Mouse (Mus musculus) kidney, embryonic 15.5 days (tissue): ENCODE data around the gene Ralgds. TPM values are rescaled to one million over a fixed set of nuclear protein-coding genes. Genes with fewer than 3 reads are reported as not detected.
A peak's percentile ranks its signal among the peaks of the same experiment; 100 is the strongest.
"Not testable (repeated sequence)": the region's sequence is repeated elsewhere in the genome, so short reads cannot be mapped to it uniquely, and the experiment has no call there.

Source experiments
- ATAC-seq: fragments of 200-750 bp; cut with Nextera tagmentation; replicated peaks from 2 replicates; pipeline ENCODE4 v1.8.0; 2017; ENCODE audit warnings: moderate TSS enrichment; ENCODE audit not compliant: low FRiP score
- H3K27ac ChIP-seq: fragments of 300-500 bp; sonication (generic); 2 replicates; pipeline ENCODE4 v1.5.1; 2015; ENCODE audit warnings: mild to moderate bottlenecking, inconsistent platforms
- H3K27me3 ChIP-seq: fragments of 300-500 bp; sonication (generic); 2 replicates; pipeline ENCODE4 v1.6.1; 2015; ENCODE audit warnings: inconsistent platforms
- H3K36me3 ChIP-seq: fragments of 300-500 bp; sonication (generic); 2 replicates; pipeline ENCODE4 v1.6.1; 2015; ENCODE audit warnings: inconsistent platforms
- H3K4me1 ChIP-seq: fragments of 300-500 bp; sonication (generic); 2 replicates; pipeline ENCODE4 v1.6.1; 2015; ENCODE audit warnings: inconsistent platforms
- H3K4me2 ChIP-seq: fragments of 300-500 bp; sonication (generic); 2 replicates; pipeline ENCODE4 v1.6.1; 2015; ENCODE audit warnings: moderate library complexity, mild to moderate bottlenecking, inconsistent platforms
- H3K4me3 ChIP-seq: fragments of 300-500 bp; sonication (generic); replicated peaks from 2 replicates; pipeline ENCODE4 v1.5.1; 2015; ENCODE audit warnings: mild to moderate bottlenecking, inconsistent platforms
- H3K9ac ChIP-seq: fragments of 300-500 bp; sonication (generic); 2 replicates; pipeline ENCODE4 v1.6.1; 2015; ENCODE audit warnings: mild to moderate bottlenecking, inconsistent platforms
- H3K9me3 ChIP-seq: fragments of 300-500 bp; sonication (generic); replicated peaks from 2 replicates; pipeline ENCODE4 v1.6.1; 2016; ENCODE audit warnings: inconsistent platforms
- WGBS: fragments of 180-500 bp; shearing (Covaris S2); methylation state at CpG from one replicate; pipeline ENCODE4 v1.1.7; 2015; ENCODE audit warnings: mixed read lengths; 5-methylcytosine and 5-hydroxymethylcytosine counted together
- polyA plus RNA-seq: library from polyadenylated mRNA; unstranded; fragments of >200 nt; fragmentation: Nextera tagmentation; extraction: Ambion mirVana; gene quantifications from 2 replicates; pipeline ENCODE4 v1.2.1, GENCODE M21; 2015

The Ralgds gene
- polyA plus RNA-seq, 1 experiment from 2014 or later = 30.5 TPM

GRCm38 (mm10) chr2:28506291-28506690 is 6.6 kb upstream of the Ralgds start:
- H3K4me3 ChIP-seq = no peak overlapping the region
- no peak for ATAC-seq
- no peak overlapping the region for H3K4me2 ChIP-seq
- no peak overlapping the region for H3K9ac ChIP-seq
- H3K27me3 ChIP-seq = no peaks in the 10 kb centered on the region; the same call in 1 of the 2 replicates
- no peak overlapping the region for H3K27ac ChIP-seq
- no peaks in the 10 kb centered on the region for H3K9me3 ChIP-seq
- no peaks in the 10 kb centered on the region for H3K4me1 ChIP-seq
- H3K36me3 ChIP-seq = no peaks in the 10 kb centered on the region
- 87% methylated on average over 6 of the region's 6 CpGs for WGBS

- WGBS = 55% methylated on average over 5 of the region's 5 CpGs
- ATAC-seq, H3K4me3 ChIP-seq, H3K9ac ChIP-seq, H3K9me3 ChIP-seq, H3K27me3 ChIP-seq, H3K4me2 ChIP-seq, H3K36me3 ChIP-seq, H3K27ac ChIP-seq: not testable (repeated sequence)
- H3K4me1 ChIP-seq = peaks cover 34% of the 10 kb centered on the region
These were observed 1.3 kb upstream of the Ralgds start for GRCm38 (mm10) chr2:28511600-28511999.

- WGBS = 4% methylated on average over 47 of the region's 47 CpGs
- H3K4me3 ChIP-seq = peak overlapping the region; percentile 72
- peaks cover 2% of the 10 kb centered on the region; the same call in 1 of the 2 replicates for H3K36me3 ChIP-seq
- H3K27ac ChIP-seq = peak overlapping the region; percentile 82
- no peaks in the 10 kb centered on the region; the same call in 1 of the 2 replicates for H3K27me3 ChIP-seq
- H3K4me2 ChIP-seq = peak overlapping the region; percentile 98
- ATAC-seq = peak; percentile 47
- H3K4me1 ChIP-seq = peaks cover 48% of the 10 kb centered on the region
- H3K9me3 ChIP-seq = no peaks in the 10 kb centered on the region
- H3K9ac ChIP-seq = peak overlapping the region; percentile 83
These were observed 776 bp downstream of the Ralgds start for GRCm38 (mm10) chr2:28513431-28514370.

- Histone ChIP-seq H3K27ac (no peak overlapping the region), H3K4me2 (peak overlapping the region; percentile 98), H3K4me3 (peak overlapping the region; percentile 72), H3K9ac (peak overlapping the region; percentile 83), H3K27me3 (no peaks in the 10 kb centered on the region; the same call in 1 of the 2 replicates), H3K4me1 (peaks cover 48% of the 10 kb centered on the region), H3K36me3 (peaks cover 4% of the 10 kb centered on the region; the same call in 1 of the 2 replicates), H3K9me3 (no peaks in the 10 kb centered on the region)
- 22% methylated on average over 5 of the region's 5 CpGs for WGBS
- no peak for ATAC-seq
These were observed 1.6 kb downstream of the Ralgds start for GRCm38 (mm10) chr2:28514489-28514888.

- ATAC-seq = no peak
These were observed 4.4 kb downstream of the Ralgds start for GRCm38 (mm10) chr2:28517206-28517909.

DNA sequence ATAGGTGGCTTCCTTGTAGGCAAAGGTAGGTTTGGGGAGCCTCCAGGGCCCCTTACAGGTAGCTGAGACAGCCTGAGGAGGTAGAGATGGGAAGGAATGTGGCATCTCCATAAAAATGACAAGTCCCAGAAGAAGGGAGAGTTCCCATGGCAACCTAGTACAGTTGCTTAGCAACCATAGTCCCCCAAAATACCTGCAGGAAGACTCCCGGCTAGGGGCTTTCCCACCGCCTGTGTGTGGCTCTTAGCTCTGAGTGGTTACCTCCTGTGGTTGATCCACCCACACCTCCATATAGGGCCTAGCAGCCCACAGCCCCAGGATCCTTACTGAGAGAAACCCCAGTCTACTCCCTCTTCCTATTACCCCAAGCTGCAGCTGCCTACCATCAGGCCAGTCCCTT is 5.3 kb downstream of the Ralgds start:
- H3K4me3 ChIP-seq = no peak overlapping the region
- no peak for ATAC-seq
- H3K9me3 ChIP-seq = no peaks in the 10 kb centered on the region
- peaks cover 53% of the 10 kb centered on the region for H3K4me1 ChIP-seq
- no peak overlapping the region for H3K4me2 ChIP-seq
- no peak overlapping the region for H3K9ac ChIP-seq
- H3K27me3 ChIP-seq = no peaks in the 10 kb centered on the region
- peaks cover 4% of the 10 kb centered on the region; the same call in 1 of the 2 replicates for H3K36me3 ChIP-seq
- 65% methylated on average over 2 of the region's 2 CpGs for WGBS
- no peak overlapping the region for H3K27ac ChIP-seq

More at GRCm38 (mm10) chr2:28517206-28517909, 4.4 kb downstream of the Ralgds start:
- peaks cover 4% of the 10 kb centered on the region; the same call in 1 of the 2 replicates for H3K36me3 ChIP-seq
- no peak overlapping the region for H3K4me3 ChIP-seq
- peaks cover 56% of the 10 kb centered on the region for H3K4me1 ChIP-seq
- WGBS = 52% methylated on average over 5 of the region's 5 CpGs
- H3K9ac ChIP-seq = no peak overlapping the region
- H3K27ac ChIP-seq = 0 out of 2 replicates have a peak overlapping the region, but pooled peaks have one; percentile 41
- no peaks in the 10 kb centered on the region for H3K27me3 ChIP-seq
- no peak overlapping the region for H3K4me2 ChIP-seq
- H3K9me3 ChIP-seq = no peaks in the 10 kb centered on the region

DNA sequence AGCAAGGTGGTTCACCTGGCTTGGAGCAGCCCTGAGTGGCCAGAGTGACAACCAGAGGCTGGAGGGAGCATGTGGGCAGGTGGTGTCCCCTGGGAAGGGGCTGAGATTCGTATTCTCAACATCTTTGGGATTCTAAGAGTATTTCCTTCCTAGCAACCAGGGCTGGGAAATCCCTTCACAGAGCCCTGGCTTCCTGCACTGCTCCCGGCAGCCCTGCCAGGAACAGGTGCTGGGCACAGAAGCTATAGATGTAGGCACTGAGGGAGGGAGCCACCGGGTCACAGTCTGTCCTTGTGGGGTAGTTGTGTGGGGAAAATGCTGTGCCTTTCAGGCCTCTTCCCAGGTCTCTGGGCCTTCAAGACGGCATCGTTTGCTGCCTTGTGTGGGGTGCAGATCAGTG is 7.7 kb downstream of the Ralgds start:
- Histone ChIP-seq H3K9me3 (no peaks in the 10 kb centered on the region), H3K4me1 (peaks cover 52% of the 10 kb centered on the region), H3K4me3 (no peak overlapping the region), H3K4me2 (no peak overlapping the region), H3K9ac (no peak overlapping the region), H3K27ac (no peak overlapping the region), H3K27me3 (no peaks in the 10 kb centered on the region), H3K36me3 (peaks cover 4% of the 10 kb centered on the region; the same call in 1 of the 2 replicates)
- 76% methylated on average over 5 of the region's 5 CpGs for WGBS
- ATAC-seq = no peak

GRCm38 (mm10) chr2:28521571-28522151 is 8.7 kb downstream of the Ralgds start:
- Histone ChIP-seq H3K27me3 (no peaks in the 10 kb centered on the region), H3K9me3 (no peaks in the 10 kb centered on the region), H3K27ac (no peak overlapping the region), H3K4me1 (peaks cover 57% of the 10 kb centered on the region), H3K4me3 (no peak overlapping the region), H3K9ac (no peak overlapping the region), H3K36me3 (peaks cover 4% of the 10 kb centered on the region; the same call in 1 of the 2 replicates), H3K4me2 (no peak overlapping the region)
- WGBS = 82% methylated on average over 6 of the region's 6 CpGs
- ATAC-seq = no peak

- no peak overlapping the region for H3K4me3 ChIP-seq
- 77% methylated on average over 4 of the region's 4 CpGs for WGBS
- H3K27me3 ChIP-seq = no peaks in the 10 kb centered on the region
- H3K27ac ChIP-seq = no peak overlapping the region
- no peak for ATAC-seq
- H3K9ac ChIP-seq = no peak overlapping the region
- H3K4me2 ChIP-seq = no peak overlapping the region
- H3K4me1 ChIP-seq = peaks cover 59% of the 10 kb centered on the region
- H3K36me3 ChIP-seq = peaks cover 4% of the 10 kb centered on the region; the same call in 1 of the 2 replicates
- no peaks in the 10 kb centered on the region for H3K9me3 ChIP-seq
These were observed 9.2 kb downstream of the Ralgds start for GRCm38 (mm10) chr2:28522166-28522565.

- H3K4me1 ChIP-seq = peaks cover 55% of the 10 kb centered on the region
- H3K36me3 ChIP-seq = peaks cover 2% of the 10 kb centered on the region; the same call in 1 of the 2 replicates
- H3K27ac ChIP-seq = no peak overlapping the region
- no peak overlapping the region for H3K4me2 ChIP-seq
- no peaks in the 10 kb centered on the region for H3K27me3 ChIP-seq
- peak; percentile 33; the same call in 1 of the 2 replicates for ATAC-seq
- H3K9ac ChIP-seq = no peak overlapping the region
- no peaks in the 10 kb centered on the region for H3K9me3 ChIP-seq
- 28% methylated on average over 5 of the region's 5 CpGs for WGBS
- no peak overlapping the region for H3K4me3 ChIP-seq
These were observed 10.8 kb downstream of the Ralgds start for GRCm38 (mm10) chr2:28523643-28524117.

DNA sequence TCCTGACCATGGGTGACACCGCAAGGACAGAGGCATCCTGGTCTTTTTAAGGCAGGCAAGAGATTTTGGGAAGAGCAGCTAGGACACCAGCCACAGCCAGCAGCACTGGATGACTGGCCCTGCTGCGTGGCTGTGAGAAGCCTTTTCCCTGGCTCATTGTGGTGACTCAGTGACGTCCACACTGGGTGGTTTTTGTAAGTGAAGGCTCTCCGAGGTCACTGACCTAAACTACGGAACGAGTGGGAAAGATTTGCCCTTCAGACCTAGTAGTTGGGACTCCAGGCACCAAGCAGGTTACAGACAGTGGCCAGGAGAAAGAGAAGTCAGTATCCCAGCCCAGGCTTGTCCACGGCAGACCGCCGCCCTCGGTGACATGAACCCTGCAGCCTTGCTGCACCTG is 11.5 kb downstream of the Ralgds start:
- 80% methylated on average over 10 of the region's 10 CpGs for WGBS
- Histone ChIP-seq H3K27me3 (no peaks in the 10 kb centered on the region), H3K4me2 (no peak overlapping the region), H3K4me1 (peaks cover 55% of the 10 kb centered on the region), H3K27ac (0 out of 2 replicates have a peak overlapping the region, but pooled peaks have one; percentile 76), H3K9me3 (no peaks in the 10 kb centered on the region), H3K36me3 (no peaks in the 10 kb centered on the region), H3K9ac (no peak overlapping the region), H3K4me3 (no peak overlapping the region)
- no peak for ATAC-seq
